In the genomic region with DNA sequence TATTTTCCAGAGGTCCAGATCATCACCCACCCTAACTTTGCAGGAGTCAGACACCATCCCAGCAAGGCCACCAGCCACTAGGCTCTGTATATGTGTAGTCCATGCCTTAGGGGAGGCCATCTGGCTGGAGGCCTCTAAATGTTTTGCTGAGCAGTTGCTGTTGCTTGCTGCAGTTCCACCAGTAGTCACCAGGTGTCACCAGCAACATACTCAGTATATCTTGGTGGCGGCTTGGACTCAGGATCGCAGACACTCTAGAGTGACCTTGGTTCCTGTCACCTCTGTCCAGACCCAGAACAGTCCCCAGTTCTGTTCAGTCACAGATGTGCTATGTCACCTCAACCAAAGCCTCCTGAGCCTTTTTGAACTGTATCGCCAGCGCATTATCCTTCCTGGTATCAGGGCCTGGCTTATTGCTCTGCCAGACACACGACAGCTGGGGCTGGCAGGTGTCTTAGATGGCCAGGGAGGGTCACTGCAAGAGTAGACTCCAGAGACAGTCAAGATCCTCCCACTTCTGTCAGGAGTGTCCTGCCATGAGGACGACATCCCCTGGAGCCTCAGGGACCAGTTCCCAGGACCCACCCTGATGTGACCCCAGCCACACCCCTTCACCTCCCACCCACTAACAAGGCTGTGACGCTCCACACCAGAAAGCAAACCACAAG, we compare ENCODE assay signal across 9 mouse cellular contexts. TPM values are rescaled to one million over a fixed set of nuclear protein-coding genes. Genes with fewer than 3 reads are reported as not detected.
DNase-seq lines count a peak whose midpoint lies in the region; ATAC-seq lines count a peak whose summit lies in the region.
"Had no signal": no experiment of that assay in that cellular context is flagged by ENCODE, and none has a peak within 500 bp of the region (broad histone marks: within the 10 kb centered on the region; RNA-seq: fewer than 3 reads in every experiment).

No protein-coding gene starts in this region.

- peaks cover 3% of the 10 kb centered on the region for H3K4me1 ChIP-seq in forebrain, embryonic 15.5 days
- H3K4me1 ChIP-seq: embryonic facial prominence, embryonic 12.5 days had no signal

- WGBS in forebrain, embryonic 15.5 days: 54% methylated on average over 7 of the region's 7 CpGs

- intact Hi-C loops in heart, postnatal 25 days (cut with DNase I): loop anchor here (1.0 kb wide), 1 partner anchor 54 kb away; no protein-coding TSS in a partner anchor

- H3K9me3 ChIP-seq in forebrain, embryonic 15.5 days: no peaks in the 10 kb centered on the region
- H3K9me3 ChIP-seq: embryonic facial prominence, embryonic 12.5 days had no signal

- H3K36me3 ChIP-seq in forebrain, embryonic 15.5 days: peaks cover 59% of the 10 kb centered on the region

- no peak overlapping the region for H3K9ac ChIP-seq in forebrain, embryonic 15.5 days (replicated peaks)
- H3K9ac ChIP-seq: embryonic facial prominence, embryonic 12.5 days had no signal

- no peak overlapping the region for H3K4me3 ChIP-seq in forebrain, embryonic 15.5 days
- H3K4me3 ChIP-seq: embryonic facial prominence, embryonic 12.5 days had no signal

- peak; percentile 64 to 74 for DNase-seq in CD8-positive naive resting alpha-beta T cell, adult 2 months (ENCODE audit: low read depth in 2 of 2, low spot score in 2 of 2)
- peak; percentile 79 for DNase-seq in c-Kit-positive CD71-positive TER-119-positive erythroid progenitor cells, embryonic 14.5 days (ENCODE audit: low spot score)
- peak; percentile 61 for DNase-seq in heart, postnatal 25 days (ENCODE audit: low spot score)
- peak; percentile 90 for DNase-seq in layer of hippocampus, adult 11-12 months (ENCODE audit: low spot score)
- DNase-seq in lung, adult 18-20 months: peak; percentile 85 to 88
- peak; percentile 91 for DNase-seq in testis, postnatal 10 days (ENCODE audit: low spot score)

- no peaks in the 10 kb centered on the region for H3K27me3 ChIP-seq in forebrain, embryonic 15.5 days
- H3K27me3 ChIP-seq: embryonic facial prominence, embryonic 12.5 days had no signal

- H3K27ac ChIP-seq in forebrain, embryonic 15.5 days (replicated peaks): no peak overlapping the region
- H3K27ac ChIP-seq: embryonic facial prominence, embryonic 12.5 days had no signal

- no peak overlapping the region for H3K4me2 ChIP-seq in forebrain, embryonic 15.5 days (replicated peaks)
- H3K4me2 ChIP-seq: embryonic facial prominence, embryonic 12.5 days had no signal

- peak; percentile 59 for ATAC-seq in forebrain, embryonic 15.5 days (replicated peaks)
- peak; percentile 76 for ATAC-seq in neutrophil, adult 5-6 weeks (ENCODE audit: extremely low read depth, insufficient number of reproducible peaks, low FRiP score, poor library complexity, severe bottlenecking)

RNA-seq across cellular contexts. Expression of a gene that starts 8.8 kb away (rescaled TPM):
- 77.2 and 91.2 TPM in 2 replicates for polyA plus RNA-seq in forebrain, embryonic 15.5 days (2015; fragmentation: Nextera tagmentation; extraction: Ambion mirVana)
- 10 to 100 TPM; 29.5 to 35.7 TPM for total RNA-seq in heart, postnatal 25 days (2021)
- total RNA-seq in neutrophil, adult 5-6 weeks (2017): 45.4 and 52.7 TPM in 2 replicates

RNA-seq across cellular contexts. Expression of a gene that starts 21.4 kb away (rescaled TPM):
- 79.1 and 147 TPM in 2 replicates for polyA plus RNA-seq in forebrain, embryonic 15.5 days (2015; fragmentation: Nextera tagmentation; extraction: Ambion mirVana)
- total RNA-seq in heart, postnatal 25 days (2021): 100 to 1,000 TPM; 206 to 215 TPM
- total RNA-seq in neutrophil, adult 5-6 weeks (2017): 197 and 218 TPM in 2 replicates

RNA-seq across cellular contexts. Expression of a gene that starts 25.3 kb away (rescaled TPM):
- polyA plus RNA-seq in forebrain, embryonic 15.5 days (2015; fragmentation: Nextera tagmentation; extraction: Ambion mirVana): 0.98 TPM in 2 replicates
- 1 to 10 TPM; 6.4 to 6.7 TPM for total RNA-seq in heart, postnatal 25 days (2021)
- total RNA-seq in neutrophil, adult 5-6 weeks (2017): 13.4 and 15.0 TPM in 2 replicates

RNA-seq across cellular contexts. Expression of a gene that starts 33.4 kb away (rescaled TPM):
- polyA plus RNA-seq in forebrain, embryonic 15.5 days (2015; fragmentation: Nextera tagmentation; extraction: Ambion mirVana): 2.0 and 2.2 TPM in 2 replicates
- 100 to 1,000 TPM; 147 TPM for total RNA-seq in heart, postnatal 25 days (2021)
- total RNA-seq in neutrophil, adult 5-6 weeks (2017): 39.0 and 45.2 TPM in 2 replicates
